Mouse (Mus musculus): ENCODE measurements around the gene Fxyd6. TPM values are rescaled to one million over a fixed set of nuclear protein-coding genes. Genes with fewer than 3 reads are reported as not detected.

Gene Fxyd6
- total RNA-seq, 1 experiment: 98.9 TPM

DNA sequence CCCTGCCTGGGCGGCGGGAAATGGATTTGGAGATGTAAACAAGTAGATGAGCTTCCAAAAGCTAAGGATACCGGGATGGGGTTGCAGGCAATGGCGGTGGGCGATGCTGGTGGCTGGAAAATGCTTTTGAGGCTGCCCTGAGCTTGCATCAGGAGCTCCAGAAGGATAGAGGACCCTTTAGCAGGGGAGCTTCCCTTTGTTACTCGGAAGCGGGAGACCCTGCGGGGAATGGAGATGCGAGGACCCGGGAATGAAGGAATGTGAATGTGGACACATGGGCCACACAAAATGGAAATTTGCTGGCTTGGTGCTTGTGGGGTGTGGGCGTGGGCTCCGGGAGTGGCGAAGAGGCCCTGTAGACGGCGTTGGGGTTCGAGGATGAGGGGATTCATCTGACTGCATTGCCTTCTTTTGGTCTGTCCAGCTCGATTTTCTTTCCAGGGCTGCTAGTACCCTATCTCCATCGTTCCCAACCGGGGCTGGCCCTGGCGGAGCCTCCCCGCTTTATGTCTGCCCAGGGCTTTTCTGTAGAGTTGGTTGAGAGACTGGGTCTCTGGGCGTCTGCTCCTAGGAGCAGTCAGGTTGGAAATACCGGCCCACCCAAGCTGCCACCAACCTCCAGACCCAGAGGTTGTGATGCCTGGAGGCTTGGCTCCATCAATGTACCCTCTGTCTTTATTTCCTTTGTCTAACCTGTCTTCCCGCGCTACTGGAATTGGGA lies 791 bp downstream of the Fxyd6 start:
- DNase-seq (ENCODE audit: low read depth, low spot score): no peak
- in situ Hi-C loops (cut with MboI; ENCODE audit: low sequenced_read_pairs in 2 of 2, unreplicated experiment in 2 of 2): no loop called here

GRCm38 (mm10) chr9:45371337-45371707 lies 1.3 kb downstream of the Fxyd6 start:
- no peak for DNase-seq (ENCODE audit: low read depth, low spot score)
- Histone ChIP-seq H3K27ac (ENCODE audit: insufficient read depth, low read depth, low read length, poor library complexity, severe bottlenecking) (no peak overlapping the region), H3K36me3 (ENCODE audit: control insufficient read depth, insufficient read depth, low read length, poor library complexity, severe bottlenecking) (peaks cover 5% of the 10 kb centered on the region; the same call in 1 of the 2 replicates), H3K9ac (ENCODE audit: insufficient read depth, low read depth, low read length, poor library complexity, severe bottlenecking) (peak overlapping the region; percentile 86; the same call in 1 of the 2 replicates), H3K4me3 (ENCODE audit: insufficient read depth in 1 of 2, low read depth in 1 of 2, low read length in 2 of 2, poor library complexity in 1 of 2, severe bottlenecking in 1 of 2) (peak overlapping the region; percentile 80 to 89), H3K9me3 (ENCODE audit: control insufficient read depth, insufficient read depth, low read depth, low read length) (no peaks in the 10 kb centered on the region), H3K4me1 (ENCODE audit: control insufficient read depth in 2 of 2, insufficient read depth in 2 of 2, low read length in 2 of 2, poor library complexity in 1 of 2) (peaks cover 14 to 33% of the 10 kb centered on the region in 2 experiments; a peak in 3 of 4 replicates)
- TF ChIP-seq CHD2 (IDR thresholded peaks at IDR 0.05; ENCODE audit: low read depth, low read length): 0 out of 2 replicates have a peak, but pooled peaks have one; percentile 28
- no peak for TF ChIP-seq MAFK (IDR thresholded peaks at IDR 0.05; ENCODE audit: insufficient read depth, low read depth, low read length)
- in situ Hi-C loops (cut with MboI; ENCODE audit: low sequenced_read_pairs in 2 of 2, unreplicated experiment in 2 of 2): no loop called here

More for the DNA sequence above, 791 bp downstream of the Fxyd6 start:
- Histone ChIP-seq H3K27ac (ENCODE audit: insufficient read depth, low read depth, low read length, poor library complexity, severe bottlenecking) (no peak overlapping the region; the same call in 1 of the 2 replicates), H3K9ac (ENCODE audit: insufficient read depth, low read depth, low read length, poor library complexity, severe bottlenecking) (peak overlapping the region; percentile 86), H3K36me3 (ENCODE audit: control insufficient read depth, insufficient read depth, low read length, poor library complexity, severe bottlenecking) (peaks cover 2% of the 10 kb centered on the region; the same call in 1 of the 2 replicates), H3K4me3 (ENCODE audit: insufficient read depth in 1 of 2, low read depth in 1 of 2, low read length in 2 of 2, poor library complexity in 1 of 2, severe bottlenecking in 1 of 2) (peak overlapping the region; percentile 80 to 89), H3K9me3 (ENCODE audit: control insufficient read depth, insufficient read depth, low read depth, low read length) (no peaks in the 10 kb centered on the region), H3K4me1 (ENCODE audit: control insufficient read depth in 2 of 2, insufficient read depth in 2 of 2, low read length in 2 of 2, poor library complexity in 1 of 2) (peaks cover 14 to 34% of the 10 kb centered on the region in 2 experiments; a peak in 3 of 4 replicates)
- no peak for TF ChIP-seq ZC3H11A (IDR thresholded peaks at IDR 0.05; ENCODE audit: borderline replicate concordance, low read depth, low read length)
- no peak for TF ChIP-seq CHD2 (IDR thresholded peaks at IDR 0.05; ENCODE audit: low read depth, low read length)

GRCm38 (mm10) chr9:45373896-45374295 lies 3.9 kb downstream of the Fxyd6 start:
- H3K4me3 ChIP-seq (ENCODE audit: insufficient read depth in 1 of 2, low read depth in 1 of 2, low read length in 2 of 2, poor library complexity in 1 of 2, severe bottlenecking in 1 of 2): no peak overlapping the region
- in situ Hi-C loops (cut with MboI; ENCODE audit: low sequenced_read_pairs in 2 of 2, unreplicated experiment in 2 of 2): no loop called here
- TF ChIP-seq CHD2 (IDR thresholded peaks at IDR 0.05; ENCODE audit: low read depth, low read length) (no peak), ZC3H11A (IDR thresholded peaks at IDR 0.05; ENCODE audit: borderline replicate concordance, low read depth, low read length) (no peak), MAFK (IDR thresholded peaks at IDR 0.05; ENCODE audit: insufficient read depth, low read depth, low read length) (no peak), ZNF384 (IDR thresholded peaks at IDR 0.05; ENCODE audit: low read depth, low read length) (no peak), HCFC1 (IDR thresholded peaks at IDR 0.05; ENCODE audit: borderline replicate concordance, insufficient read depth, low read length) (no peak)

GRCm38 (mm10) chr9:45374988-45375502 lies 5.1 kb downstream of the Fxyd6 start:
- peak; percentile 57 for DNase-seq (ENCODE audit: low read depth, low spot score)
- in situ Hi-C loops (cut with MboI; ENCODE audit: low sequenced_read_pairs in 2 of 2, unreplicated experiment in 2 of 2): no loop called here
- Histone ChIP-seq H3K27ac (ENCODE audit: insufficient read depth, low read depth, low read length, poor library complexity, severe bottlenecking) (no peak overlapping the region), H3K4me3 (ENCODE audit: insufficient read depth in 1 of 2, low read depth in 1 of 2, low read length in 2 of 2, poor library complexity in 1 of 2, severe bottlenecking in 1 of 2) (no peak overlapping the region), H3K36me3 (ENCODE audit: control insufficient read depth, insufficient read depth, low read length, poor library complexity, severe bottlenecking) (peaks cover 11% of the 10 kb centered on the region; the same call in 1 of the 2 replicates), H3K9me3 (ENCODE audit: control insufficient read depth, insufficient read depth, low read depth, low read length) (no peaks in the 10 kb centered on the region), H3K4me1 (ENCODE audit: control insufficient read depth in 2 of 2, insufficient read depth in 2 of 2, low read length in 2 of 2, poor library complexity in 1 of 2) (peaks cover 12 to 28% of the 10 kb centered on the region in 2 experiments), H3K9ac (ENCODE audit: insufficient read depth, low read depth, low read length, poor library complexity, severe bottlenecking) (no peak overlapping the region)
- no peak for TF ChIP-seq ZNF384 (IDR thresholded peaks at IDR 0.05; ENCODE audit: low read depth, low read length)
- peak; percentile 50 for TF ChIP-seq MAFK (IDR thresholded peaks at IDR 0.05; ENCODE audit: insufficient read depth, low read depth, low read length)

More at GRCm38 (mm10) chr9:45373896-45374295, 3.9 kb downstream of the Fxyd6 start:
- Histone ChIP-seq H3K9ac (ENCODE audit: insufficient read depth, low read depth, low read length, poor library complexity, severe bottlenecking) (no peak overlapping the region), H3K36me3 (ENCODE audit: control insufficient read depth, insufficient read depth, low read length, poor library complexity, severe bottlenecking) (peaks cover 7% of the 10 kb centered on the region; the same call in 1 of the 2 replicates), H3K4me1 (ENCODE audit: control insufficient read depth in 2 of 2, insufficient read depth in 2 of 2, low read length in 2 of 2, poor library complexity in 1 of 2) (peaks cover 14 to 31% of the 10 kb centered on the region in 2 experiments), H3K9me3 (ENCODE audit: control insufficient read depth, insufficient read depth, low read depth, low read length) (no peaks in the 10 kb centered on the region), H3K27ac (ENCODE audit: insufficient read depth, low read depth, low read length, poor library complexity, severe bottlenecking) (no peak overlapping the region)
- no peak for DNase-seq (ENCODE audit: low read depth, low spot score)

All from ES-E14 (cell line).